Mouse (Mus musculus) gastrocnemius, adult 2 months (tissue): ENCODE data around the gene Sun1. TPM values are rescaled to one million over a fixed set of nuclear protein-coding genes. Genes with fewer than 3 reads are reported as not detected.

ENCODE experiments used
- DNase-seq: peaks from one replicate; pipeline ENCODE4 v3.0.0; 2022
- H3K27ac ChIP-seq: fragments of 200-600 bp; 2 replicates; pipeline ENCODE4 v1.8.1; 2022; ENCODE audit warnings: mild to moderate bottlenecking
- H3K4me3 ChIP-seq: fragments of 200-600 bp; 2 replicates; pipeline ENCODE4 v1.8.1; 2022; ENCODE audit warnings: mild to moderate bottlenecking, moderate library complexity
- CTCF ChIP-seq: fragments of 200-600 bp; IDR thresholded peaks from 2 replicates; pipeline ENCODE4 v1.8.1; 2022; ENCODE audit warnings: antibody characterized with exemption, mild to moderate bottlenecking, moderate library complexity
- intact Hi-C: fragments of 180-260 bp; cut with DNase I; formaldehyde crosslinking; loops from one replicate; pipeline ENCODE4 v1.15.1; 2025
- total RNA-seq, 2 experiments: library from RNA; stranded (reverse); gene quantifications; 2 replicates each; pipeline ENCODE4 v1.2.3; 2021

The Sun1 gene
- total RNA-seq, 2 experiments from 2014 or later, result 39.5 to 43.3 TPM

- peak overlapping the region; percentile 25; the same call in 1 of the 2 replicates for H3K4me3 ChIP-seq
- intact Hi-C loops, result no loop called here
- no peak for TF ChIP-seq CTCF
- DNase-seq, result no peak
- H3K27ac ChIP-seq, result peak overlapping the region; percentile 99
Measured at GRCm38 (mm10) chr5:139256211-139256765, 55.9 kb downstream of the Sun1 start.

GRCm38 (mm10) chr5:139257265-139257664, 56.8 kb downstream of the Sun1 start:
- intact Hi-C loops, result no loop called here
- no peak for DNase-seq

GRCm38 (mm10) chr5:139257818-139258217, 57.4 kb downstream of the Sun1 start:
- no peak for DNase-seq
- TF ChIP-seq CTCF, result no peak
- intact Hi-C loops, result no loop called here
- no peak overlapping the region for H3K4me3 ChIP-seq
- peak overlapping the region; percentile 99; the same call in 1 of the 2 replicates for H3K27ac ChIP-seq

More at GRCm38 (mm10) chr5:139257265-139257664, 56.8 kb downstream of the Sun1 start:
- TF ChIP-seq CTCF, result no peak
- Histone ChIP-seq H3K4me3 (no peak overlapping the region), H3K27ac (peak overlapping the region; percentile 99)

GRCm38 (mm10) chr5:139258371-139259035, 58.1 kb downstream of the Sun1 start:
- intact Hi-C loops, result no loop called here
- Histone ChIP-seq H3K4me3 (no peak overlapping the region), H3K27ac (peak overlapping the region; percentile 99; the same call in 1 of the 2 replicates)
- no peak for TF ChIP-seq CTCF
- no peak for DNase-seq

- Histone ChIP-seq H3K4me3 (no peak overlapping the region), H3K27ac (no peak overlapping the region)
- TF ChIP-seq CTCF, result no peak
- intact Hi-C loops, result no loop called here
- no peak for DNase-seq
Measured at GRCm38 (mm10) chr5:139259853-139260252, 59.4 kb downstream of the Sun1 start.

GRCm38 (mm10) chr5:139261403-139261802, 61.0 kb downstream of the Sun1 start:
- no peak for TF ChIP-seq CTCF
- intact Hi-C loops, result no loop called here
- DNase-seq, result no peak
- H3K4me3 ChIP-seq, result no peak overlapping the region
- no peak overlapping the region for H3K27ac ChIP-seq

- DNase-seq, result no peak
- no peak overlapping the region for H3K4me3 ChIP-seq
- H3K27ac ChIP-seq, result no peak overlapping the region
- TF ChIP-seq CTCF, result no peak
- intact Hi-C loops, result no loop called here
Measured at GRCm38 (mm10) chr5:139267661-139268060, 67.2 kb downstream of the Sun1 start.

- TF ChIP-seq CTCF, result no peak
- H3K27ac ChIP-seq, result no peak overlapping the region
- intact Hi-C loops, result loop anchor here (10.0 kb wide), 1 partner anchor 144 kb away; no protein-coding TSS in a partner anchor
- no peak overlapping the region for H3K4me3 ChIP-seq
- DNase-seq, result no peak
Measured at GRCm38 (mm10) chr5:139270806-139271521, 70.5 kb downstream of the Sun1 start.

- TF ChIP-seq CTCF, result no peak
- H3K27ac ChIP-seq, result no peak overlapping the region
- H3K4me3 ChIP-seq, result no peak overlapping the region
- intact Hi-C loops, result loop anchor here (10.0 kb wide), 1 partner anchor 143 kb away; no protein-coding TSS in a partner anchor
- DNase-seq, result no peak
Measured at GRCm38 (mm10) chr5:139271994-139272554, 71.6 kb downstream of the Sun1 start.

GRCm38 (mm10) chr5:139277287-139277686, 76.8 kb downstream of the Sun1 start:
- Histone ChIP-seq H3K4me3 (no peak overlapping the region), H3K27ac (no peak overlapping the region)
- no peak for TF ChIP-seq CTCF
- intact Hi-C loops, result loop anchor here (10.0 kb wide), 1 partner anchor 138 kb away; no protein-coding TSS in a partner anchor
- DNase-seq, result no peak

GRCm38 (mm10) chr5:139281373-139282112, 81.1 kb downstream of the Sun1 start:
- intact Hi-C loops, result loop anchor here (2.0 kb wide), 3 partner anchors 43 to 223 kb away; partner anchors contain the start of gene Adap1
- TF ChIP-seq CTCF, result no peak
- Histone ChIP-seq H3K27ac (no peak overlapping the region), H3K4me3 (no peak overlapping the region)
- no peak for DNase-seq

GRCm38 (mm10) chr5:139282191-139282590, 81.8 kb downstream of the Sun1 start:
- no peak overlapping the region for H3K27ac ChIP-seq
- intact Hi-C loops, result loop anchor here (2.0 kb wide), 3 partner anchors 43 to 223 kb away; partner anchors contain the start of gene Adap1
- DNase-seq, result peak; percentile 88
- TF ChIP-seq CTCF, result peak; percentile 99
- H3K4me3 ChIP-seq, result no peak overlapping the region
